In the genomic region with DNA sequence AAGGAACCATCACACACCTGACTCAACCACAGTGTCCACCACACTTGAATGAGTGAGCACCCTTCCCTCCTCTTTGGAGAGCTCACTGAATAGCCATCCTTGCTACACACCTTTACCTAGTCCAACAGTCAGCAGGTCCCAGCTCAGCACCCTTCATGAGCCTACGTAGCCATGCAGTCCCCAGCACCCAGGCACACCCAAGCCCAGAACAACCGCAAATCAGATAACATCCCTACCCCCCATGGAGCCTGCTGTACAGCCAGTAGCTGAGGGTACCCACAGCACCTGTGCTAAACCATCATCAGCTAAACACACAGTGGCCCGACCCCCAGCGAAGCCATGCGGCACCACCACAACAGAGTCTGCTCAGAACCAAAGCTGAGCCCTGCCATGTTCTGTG, we compare ENCODE assay signal across 14 mouse cellular contexts. TPM values are rescaled to one million over a fixed set of nuclear protein-coding genes. Genes with fewer than 3 reads are reported as not detected.
DNase-seq lines count a peak whose midpoint lies in the region; ATAC-seq and TF ChIP-seq lines count a peak whose summit lies in the region.
"Had no signal": no experiment of that assay in that cellular context is flagged by ENCODE, and none has a peak within 500 bp of the region (broad histone marks: within the 10 kb centered on the region; RNA-seq: fewer than 3 reads in every experiment).

No protein-coding gene starts in this region.

- no peak overlapping the region for H3K4me3 ChIP-seq in intestine, embryonic 16.5 days (ENCODE audit: low read length)
- H3K4me3 ChIP-seq in layer of hippocampus, adult 2 months, result no peak overlapping the region
- no peak overlapping the region for H3K4me3 ChIP-seq in forebrain, embryonic 16.5 days (replicated peaks; ENCODE audit: low read length)
- no peak overlapping the region for H3K4me3 ChIP-seq in midbrain, embryonic 15.5 days
- H3K4me3 ChIP-seq: heart, adult 2 months; hindbrain, embryonic 12.5 days; megakaryocyte, embryonic 14.5 days had no signal

- no peaks in the 10 kb centered on the region for H3K9me3 ChIP-seq in intestine, embryonic 16.5 days (ENCODE audit: control insufficient read depth, low read length)
- H3K9me3 ChIP-seq in forebrain, embryonic 16.5 days (ENCODE audit: control insufficient read depth, low read length), result no peaks in the 10 kb centered on the region
- H3K9me3 ChIP-seq in midbrain, embryonic 15.5 days, result no peaks in the 10 kb centered on the region
- H3K9me3 ChIP-seq: hindbrain, embryonic 12.5 days; megakaryocyte, embryonic 14.5 days had no signal

- H3K27me3 ChIP-seq in intestine, embryonic 16.5 days (replicated peaks; ENCODE audit: control insufficient read depth, insufficient read depth, low read length), result no peaks in the 10 kb centered on the region
- no peaks in the 10 kb centered on the region for H3K27me3 ChIP-seq in forebrain, embryonic 16.5 days (replicated peaks; ENCODE audit: control insufficient read depth, insufficient read depth, low read length)
- H3K27me3 ChIP-seq in midbrain, embryonic 15.5 days (replicated peaks), result no peaks in the 10 kb centered on the region
- H3K27me3 ChIP-seq: hindbrain, embryonic 12.5 days; megakaryocyte, embryonic 14.5 days had no signal

- ATAC-seq in intestine, embryonic 16.5 days, result 0 out of 2 replicates have a peak, but pooled peaks have one; percentile 24
- no peak for ATAC-seq in forebrain, embryonic 16.5 days
- no peak for ATAC-seq in midbrain, embryonic 15.5 days (replicated peaks)

- no peak overlapping the region for H3K27ac ChIP-seq in intestine, embryonic 16.5 days (ENCODE audit: low read length)
- H3K27ac ChIP-seq in layer of hippocampus, adult 2 months, result no peak overlapping the region
- no peak overlapping the region for H3K27ac ChIP-seq in forebrain, embryonic 16.5 days (ENCODE audit: low read length)
- no peak overlapping the region for H3K27ac ChIP-seq in midbrain, embryonic 15.5 days
- H3K27ac ChIP-seq: heart, adult 2 months; hindbrain, embryonic 12.5 days had no signal

- no peak for TF ChIP-seq CTCF in layer of hippocampus, adult 2 months (conservative IDR thresholded peaks at IDR 0.05)

- no peak overlapping the region for H3K9ac ChIP-seq in intestine, embryonic 16.5 days (ENCODE audit: low read depth, low read length)
- H3K9ac ChIP-seq in forebrain, embryonic 16.5 days (replicated peaks; ENCODE audit: low read depth, low read length), result no peak overlapping the region
- no peak overlapping the region for H3K9ac ChIP-seq in midbrain, embryonic 15.5 days
- H3K9ac ChIP-seq: hindbrain, embryonic 12.5 days had no signal

- 0 out of 2 replicates have a peak, but pooled peaks cover 4% of the 10 kb centered on the region for H3K4me1 ChIP-seq in intestine, embryonic 16.5 days (ENCODE audit: control insufficient read depth, insufficient read depth, low read length)
- no peaks in the 10 kb centered on the region for H3K4me1 ChIP-seq in forebrain, embryonic 16.5 days (replicated peaks; ENCODE audit: control insufficient read depth, insufficient read depth, low read length)
- no peaks in the 10 kb centered on the region for H3K4me1 ChIP-seq in midbrain, embryonic 15.5 days
- H3K4me1 ChIP-seq: hindbrain, embryonic 12.5 days had no signal

- H3K4me2 ChIP-seq in intestine, embryonic 16.5 days (ENCODE audit: low read depth, low read length), result no peak overlapping the region
- no peak overlapping the region for H3K4me2 ChIP-seq in forebrain, embryonic 16.5 days (ENCODE audit: low read length)
- no peak overlapping the region for H3K4me2 ChIP-seq in midbrain, embryonic 15.5 days
- H3K4me2 ChIP-seq: hindbrain, embryonic 12.5 days had no signal

- WGBS in intestine, embryonic 16.5 days, result 94% methylated on average over 5 of the region's 5 CpGs
- 96% methylated on average over 5 of the region's 5 CpGs for WGBS in forebrain, embryonic 16.5 days
- WGBS in midbrain, embryonic 15.5 days, result 94% methylated on average over 5 of the region's 5 CpGs

- peak; percentile 39 for DNase-seq in A20 (ENCODE audit: low read depth, low spot score)
- peak; percentile 39 for DNase-seq in CD4-positive helper T cell, adult 2 months (ENCODE audit: low read depth, low spot score)
- peak; percentile 51 for DNase-seq in naive thymus-derived CD4-positive, alpha-beta T cell, adult 2 months (ENCODE audit: low read depth)
- DNase-seq in layer of hippocampus, adult 2 months (ENCODE audit: low spot score in 2 of 2), result no peak
- DNase-seq: cerebellum, postnatal 14 days; heart, adult 2 months had no signal

- no peaks in the 10 kb centered on the region for H3K36me3 ChIP-seq in intestine, embryonic 16.5 days (ENCODE audit: control insufficient read depth, insufficient read depth, low read length)
- no peaks in the 10 kb centered on the region for H3K36me3 ChIP-seq in forebrain, embryonic 16.5 days (ENCODE audit: control insufficient read depth, insufficient read depth)
- no peaks in the 10 kb centered on the region for H3K36me3 ChIP-seq in midbrain, embryonic 15.5 days (replicated peaks)
- H3K36me3 ChIP-seq: hindbrain, embryonic 12.5 days had no signal

RNA-seq across cellular contexts. Expression of a gene that starts 37.0 kb away (rescaled TPM):
- polyA plus RNA-seq in intestine, embryonic 16.5 days (2015; fragmentation: Nextera tagmentation; extraction: Ambion mirVana), result 39.4 and 39.5 TPM in 2 replicates
- 10 to 100 TPM; 42.2 to 45.9 TPM for total RNA-seq in layer of hippocampus, adult 2 months (2021)
- 55.9 and 56.1 TPM in 2 replicates for polyA plus RNA-seq in forebrain, embryonic 16.5 days (2015; fragmentation: Nextera tagmentation; extraction: Ambion mirVana)
- 53.4 and 54.7 TPM in 2 replicates for polyA plus RNA-seq in midbrain, embryonic 15.5 days (2015; fragmentation: Nextera tagmentation; extraction: Ambion mirVana)

RNA-seq across cellular contexts. Expression of a gene that starts 42.1 kb away (rescaled TPM):
- 103 and 120 TPM in 2 replicates for polyA plus RNA-seq in intestine, embryonic 16.5 days (2015; fragmentation: Nextera tagmentation; extraction: Ambion mirVana)
- total RNA-seq in layer of hippocampus, adult 2 months (2021), result 1 to 10 TPM; 8.6 to 9.0 TPM
- polyA plus RNA-seq in forebrain, embryonic 16.5 days (2015; fragmentation: Nextera tagmentation; extraction: Ambion mirVana), result 8.9 and 10.7 TPM in 2 replicates
- polyA plus RNA-seq in midbrain, embryonic 15.5 days (2015; fragmentation: Nextera tagmentation; extraction: Ambion mirVana), result 11.7 and 11.9 TPM in 2 replicates

RNA-seq across cellular contexts. Expression of a gene that starts 56.6 kb away (rescaled TPM):
- not detected in 2 replicates for polyA plus RNA-seq in intestine, embryonic 16.5 days (2015; fragmentation: Nextera tagmentation; extraction: Ambion mirVana)
- not detected for total RNA-seq in layer of hippocampus, adult 2 months (2021)
- polyA plus RNA-seq in forebrain, embryonic 16.5 days (2015; fragmentation: Nextera tagmentation; extraction: Ambion mirVana), result not detected in 2 replicates
- polyA plus RNA-seq in midbrain, embryonic 15.5 days (2015; fragmentation: Nextera tagmentation; extraction: Ambion mirVana), result not detected in 2 replicates
- total RNA-seq: ES-E14; heart, adult 2 months had no signal
- polyA plus RNA-seq: heart, adult 2 months; hindbrain, embryonic 12.5 days; limb, embryonic 14.5 days; neural tube, embryonic 11.5 days had no signal

Comparison
In these comparisons a context has a peak if more than half of its experiments do, and no peak if none do; other contexts are left out.
1. DNase-seq: peak in A20 (single experiment), CD4-positive helper T cell, adult 2 months (single experiment) and naive thymus-derived CD4-positive, alpha-beta T cell, adult 2 months (single experiment); none in layer of hippocampus, adult 2 months (0 of 2).